Mouse (Mus musculus) cerebellum, adult 2 months (tissue): ENCODE data around the gene Mrpl27. TPM values are rescaled to one million over a fixed set of nuclear protein-coding genes. Genes with fewer than 3 reads are reported as not detected.
"Not testable (repeated sequence)": the region's sequence is repeated elsewhere in the genome, so short reads cannot be mapped to it uniquely, and the experiment has no call there.

ENCODE experiments used
- DNase-seq, 2 experiments: peaks; one replicate each; pipeline ENCODE4 v3.0.0; 2021
- H3K27ac ChIP-seq: fragments of 200-500 bp; 2 replicates; pipeline ENCODE4 v1.5.1; 2012; ENCODE audit warnings: low read length, control low read depth, inconsistent platforms; ENCODE audit not compliant: insufficient read depth
- H3K27me3 ChIP-seq: fragments of 200-500 bp; 2 replicates; pipeline ENCODE4 v1.6.1; 2012; ENCODE audit warnings: inconsistent platforms, mild to moderate bottlenecking, low read length, moderate library complexity; ENCODE audit not compliant: control insufficient read depth, insufficient read depth
- H3K4me1 ChIP-seq: fragments of 200-500 bp; 2 replicates; pipeline ENCODE4 v1.6.1; 2011; ENCODE audit warnings: low read length; ENCODE audit not compliant: control insufficient read depth, insufficient read depth
- H3K4me3 ChIP-seq: fragments of 200-500 bp; replicated peaks from 2 replicates; pipeline ENCODE3; 2011; ENCODE audit warnings: mild to moderate bottlenecking, low read depth, low read length, control low read depth; ENCODE audit not compliant: insufficient read depth
- CTCF ChIP-seq: fragments of 200-500 bp; IDR thresholded peaks from 2 replicates; pipeline ENCODE4 v1.5.1; 2011; ENCODE audit warnings: low read depth, mild to moderate bottlenecking, control low read depth, low read length, moderate library complexity, borderline replicate concordance; ENCODE audit not compliant: insufficient read depth
- POLR2A ChIP-seq: fragments of 200-500 bp; IDR thresholded peaks from 2 replicates; pipeline ENCODE4 v1.6.1; 2011; ENCODE audit warnings: low read length, control low read depth, borderline replicate concordance; ENCODE audit not compliant: insufficient read depth
- WGBS: fragments of 180-500 bp; shearing (Covaris S2); methylation state at CpG from one replicate; pipeline ENCODE4 v1.1.7; 2018; 5-methylcytosine and 5-hydroxymethylcytosine counted together
- polyA plus RNA-seq: library from polyadenylated mRNA; depleted of rRNA; stranded (reverse); fragments of >200 nt; gene quantifications from 2 replicates; pipeline ENCODE4 v1.2.3, GENCODE M21; 2012

Gene Mrpl27
- polyA plus RNA-seq, 1 experiment = 136 TPM

- Histone ChIP-seq H3K27me3 (no peaks in the 10 kb centered on the region), H3K27ac (no peak overlapping the region), H3K4me3 (no peak overlapping the region), H3K4me1 (no peaks in the 10 kb centered on the region)
- TF ChIP-seq POLR2A (no peak), CTCF (no peak)
- 86% methylated on average over 8 of the region's 8 CpGs for WGBS
- no peak for DNase-seq
Observed at GRCm38 (mm10) chr11:94644461-94645219, 8.9 kb upstream of the Mrpl27 start.

- TF ChIP-seq CTCF = no peak
- no peak for TF ChIP-seq POLR2A
- no peaks in the 10 kb centered on the region for H3K27me3 ChIP-seq
- no peak for DNase-seq
- no peak overlapping the region for H3K27ac ChIP-seq
- 95% methylated on average over 4 of the region's 4 CpGs for WGBS
- H3K4me3 ChIP-seq = no peak overlapping the region
- H3K4me1 ChIP-seq = no peaks in the 10 kb centered on the region
Observed at GRCm38 (mm10) chr11:94646457-94646856, 7.1 kb upstream of the Mrpl27 start.

DNA sequence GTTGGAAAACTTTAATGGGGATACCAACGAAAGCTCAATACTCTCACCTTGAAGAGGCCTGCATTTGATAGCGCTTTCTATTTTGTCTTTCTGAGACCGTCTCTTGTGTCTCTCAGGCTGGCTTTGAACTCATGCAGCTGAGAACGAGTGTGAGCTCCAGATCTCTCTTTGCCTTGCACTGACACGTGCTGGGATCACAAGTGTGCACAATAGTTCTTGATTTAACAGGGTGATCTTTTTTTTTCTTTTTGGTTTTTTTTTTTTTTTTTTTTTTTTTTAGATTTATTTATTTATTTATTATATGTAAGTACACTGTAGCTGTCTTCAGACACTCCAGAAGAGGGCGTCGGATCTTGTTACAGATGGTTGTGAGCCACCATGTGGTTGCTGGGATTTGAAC, 2.3 kb upstream of the Mrpl27 start:
- DNase-seq, H3K27me3 ChIP-seq, H3K4me1 ChIP-seq, H3K27ac ChIP-seq, H3K4me3 ChIP-seq: not testable (repeated sequence)
- 95% methylated on average over 5 of the region's 7 CpGs for WGBS

DNA sequence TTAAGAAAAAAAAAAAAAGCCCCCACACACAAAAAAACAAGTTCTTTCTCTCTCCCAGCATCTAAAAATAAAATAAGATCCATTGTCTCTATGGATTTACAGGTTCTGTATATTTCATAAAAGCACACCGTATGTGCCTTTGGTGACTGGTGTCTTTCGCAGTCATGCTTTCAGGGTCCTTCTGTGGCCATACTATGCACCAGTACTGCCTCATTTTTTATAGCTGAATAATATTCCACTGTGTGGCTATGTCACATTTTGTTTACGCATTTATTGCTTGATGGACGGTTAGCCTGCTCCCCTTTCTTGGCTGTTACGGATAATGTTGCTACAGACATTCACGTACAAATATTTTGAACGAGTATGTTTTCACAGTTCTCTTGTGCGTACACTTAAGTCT, 594 bp upstream of the Mrpl27 start:
- Histone ChIP-seq H3K4me3 (no peak overlapping the region), H3K27ac (no peak overlapping the region), H3K27me3 (no peaks in the 10 kb centered on the region), H3K4me1 (no peaks in the 10 kb centered on the region)
- TF ChIP-seq CTCF (no peak), POLR2A (no peak)
- no peak for DNase-seq
- 47% methylated on average over 8 of the region's 8 CpGs for WGBS

DNA sequence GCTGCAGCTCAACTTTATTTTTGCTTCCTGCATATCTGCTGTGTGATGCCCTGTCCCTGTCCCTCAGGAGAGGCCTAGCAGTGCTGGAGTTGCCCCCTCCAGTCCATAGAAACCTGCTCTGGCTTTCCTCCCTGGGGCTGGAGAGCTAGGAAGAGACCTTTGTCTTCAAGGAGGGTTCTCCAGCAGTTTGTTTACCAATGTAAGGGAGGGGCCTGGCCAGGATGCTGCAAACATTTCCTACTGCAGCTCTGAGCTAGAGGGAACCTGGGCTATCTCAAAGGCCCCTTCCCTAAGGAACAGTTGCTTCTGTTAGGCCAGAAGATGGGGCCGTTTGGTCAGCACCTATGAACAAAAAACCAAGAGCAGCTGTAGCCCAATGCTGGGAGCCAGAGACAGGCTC, 7.8 kb downstream of the Mrpl27 start:
- WGBS = 58% methylated on average over 1 of the region's 1 CpGs
- DNase-seq = no peak
- Histone ChIP-seq H3K4me3 (no peak overlapping the region), H3K27me3 (no peaks in the 10 kb centered on the region), H3K27ac (no peak overlapping the region), H3K4me1 (peaks cover 8% of the 10 kb centered on the region; the same call in 1 of the 2 replicates)
- TF ChIP-seq POLR2A = no peak
- no peak for TF ChIP-seq CTCF

GRCm38 (mm10) chr11:94665281-94665680, 11.7 kb downstream of the Mrpl27 start:
- TF ChIP-seq CTCF (no peak), POLR2A (no peak)
- Histone ChIP-seq H3K27me3 (no peaks in the 10 kb centered on the region), H3K4me3 (no peak overlapping the region), H3K27ac (no peak overlapping the region), H3K4me1 (peaks cover 8% of the 10 kb centered on the region; the same call in 1 of the 2 replicates)
- WGBS = 52% methylated on average over 6 of the region's 6 CpGs
- DNase-seq = no peak

DNA sequence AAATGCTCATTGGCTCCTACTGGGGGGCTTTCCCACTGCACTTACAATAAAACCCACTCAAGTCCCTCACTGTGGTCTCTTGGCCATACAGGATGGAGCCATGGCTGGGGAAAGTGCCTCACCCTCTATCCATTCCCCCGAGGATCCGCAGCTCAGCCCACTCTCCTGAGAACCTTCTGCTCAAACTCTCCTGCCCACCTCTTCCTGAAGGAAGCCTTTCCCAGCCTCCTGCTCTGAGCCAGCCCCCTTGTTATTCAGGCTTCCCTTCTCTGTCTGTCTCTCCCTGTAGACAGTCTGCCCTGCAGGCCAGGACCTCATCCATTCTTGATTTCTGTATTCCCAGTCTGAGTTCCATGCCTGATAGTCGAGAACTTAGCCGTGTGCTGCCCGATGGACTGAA, 21.4 kb downstream of the Mrpl27 start:
- H3K4me3 ChIP-seq = no peak overlapping the region
- DNase-seq = no peak
- no peak overlapping the region for H3K27ac ChIP-seq
- no peak for TF ChIP-seq POLR2A
- TF ChIP-seq CTCF = no peak
- H3K27me3 ChIP-seq = no peaks in the 10 kb centered on the region
- peaks cover 17% of the 10 kb centered on the region for H3K4me1 ChIP-seq
- 54% methylated on average over 5 of the region's 5 CpGs for WGBS

GRCm38 (mm10) chr11:94675446-94675845, 21.9 kb downstream of the Mrpl27 start:
- TF ChIP-seq CTCF (no peak), POLR2A (no peak)
- H3K4me3 ChIP-seq = no peak overlapping the region
- peaks cover 17% of the 10 kb centered on the region for H3K4me1 ChIP-seq
- WGBS = 35% methylated on average over 5 of the region's 5 CpGs
- no peak overlapping the region for H3K27ac ChIP-seq
- no peaks in the 10 kb centered on the region for H3K27me3 ChIP-seq
- peak in 1 of 2 experiments; percentile 26 for DNase-seq

DNA sequence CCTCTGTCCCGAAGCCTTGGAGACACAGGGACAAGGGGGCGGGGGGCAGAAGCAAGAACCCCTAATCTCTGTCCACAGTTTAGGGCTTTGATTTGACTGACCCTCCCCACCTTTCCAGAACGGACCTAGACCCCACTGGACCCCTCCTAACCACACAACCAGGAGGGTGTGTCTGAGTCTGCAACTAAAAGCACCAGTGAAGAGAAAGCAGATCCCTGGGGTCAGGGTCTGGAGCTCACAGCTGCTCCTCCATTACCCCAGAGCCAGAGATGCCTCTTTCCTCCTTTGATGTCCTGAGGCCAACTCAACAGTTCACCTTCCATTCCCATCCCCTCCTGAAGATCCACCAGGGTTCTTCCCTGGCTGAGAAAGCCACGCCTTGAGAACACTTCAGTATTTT, 22.7 kb downstream of the Mrpl27 start:
- H3K4me3 ChIP-seq = peak overlapping the region; percentile 79
- 32% methylated on average over 4 of the region's 4 CpGs for WGBS
- DNase-seq = no peak
- H3K27ac ChIP-seq = no peak overlapping the region
- H3K4me1 ChIP-seq = peaks cover 17% of the 10 kb centered on the region
- no peaks in the 10 kb centered on the region for H3K27me3 ChIP-seq
- no peak for TF ChIP-seq POLR2A
- TF ChIP-seq CTCF = no peak
